Mouse (Mus musculus): Measurements from ENCODE around the gene Pck1. TPM values are rescaled to one million over a fixed set of nuclear protein-coding genes. Genes with fewer than 3 reads are reported as not detected.

The Pck1 gene
- total RNA-seq, 2 experiments from 2014 or later: 7.2 to 42.3 TPM

- peak; percentile 88 to 93 for DNase-seq
- intact Hi-C loops (cut with DNase I): loop anchor here (1.0 to 10.0 kb wide), 4 partner anchors 360 to 1719 kb away; partner anchors contain the start of gene Gnas
Measured at GRCm38 (mm10) chr2:173186047-173186943, 33.4 kb downstream of the Pck1 start.

- no peak for DNase-seq
- intact Hi-C loops (cut with DNase I): loop anchor here (10.0 kb wide), 2 partner anchors 1097 to 1717 kb away; partner anchors contain the start of gene Gnas
Measured at GRCm38 (mm10) chr2:173187182-173187855, 34.5 kb downstream of the Pck1 start.

GRCm38 (mm10) chr2:173194796-173195195 is 41.9 kb downstream of the Pck1 start:
- DNase-seq: no peak
- intact Hi-C loops (cut with DNase I): no loop called here

GRCm38 (mm10) chr2:173202924-173203689 is 50.3 kb downstream of the Pck1 start:
- DNase-seq: no peak
- intact Hi-C loops (cut with DNase I): no loop called here

- no peak for DNase-seq
Measured at GRCm38 (mm10) chr2:173203726-173204125, 50.9 kb downstream of the Pck1 start.

GRCm38 (mm10) chr2:173204671-173205070 is 51.8 kb downstream of the Pck1 start:
- no peak for DNase-seq
- intact Hi-C loops (cut with DNase I): no loop called here

More at GRCm38 (mm10) chr2:173203726-173204125, 50.9 kb downstream of the Pck1 start:
- intact Hi-C loops (cut with DNase I): no loop called here

- intact Hi-C loops (cut with DNase I): no loop called here
- no peak for DNase-seq
Measured at GRCm38 (mm10) chr2:173205563-173206099, 52.8 kb downstream of the Pck1 start.

GRCm38 (mm10) chr2:173207051-173207450 is 54.2 kb downstream of the Pck1 start:
- DNase-seq: no peak
- intact Hi-C loops (cut with DNase I): no loop called here

Other genes starting within 250 kb of the Pck1 start
- gene Bmp7, start 212.7 kb upstream of the Pck1 start, total RNA-seq (2021): 1 to 10 TPM; 1.7 to 2.6 TPM
- gene Spo11, start 175.3 kb upstream of the Pck1 start, total RNA-seq (2021): under 1 TPM; 0.07 to 0.93 TPM
- 10 to 100 TPM; 29.6 to 32.7 TPM for gene Rae1, start 152.9 kb upstream of the Pck1 start, total RNA-seq (2021)
- gene Rbm38, start 132.6 kb upstream of the Pck1 start, total RNA-seq (2021): 100 to 1,000 TPM; 198 to 232 TPM
- gene Ctcfl, start 33.5 kb upstream of the Pck1 start, total RNA-seq (2021): under 1 TPM; 0.07 TPM
- under 1 TPM; 0.31 to 0.44 TPM for gene Zbp1, start 65.9 kb downstream of the Pck1 start, total RNA-seq (2021)
- gene Pmepa1, start 123.5 kb downstream of the Pck1 start, total RNA-seq (2021): 10 to 100 TPM; 32.4 to 32.5 TPM

All from heart, postnatal 14 days (tissue).